Mouse (Mus musculus) midbrain, postnatal 0 days (tissue): ENCODE measurements at regions not wholly inside any gene's neighbourhood (a gene's known extent, or its start where the extent isn't known, plus 50 kb on each side); places are given as distances from the start of the nearest gene placed in this dataset.
A peak's percentile ranks its signal among the peaks of the same experiment; 100 is the strongest.

ENCODE experiments used
- ATAC-seq: fragments of 200-750 bp; cut with Nextera tagmentation; 2 replicates; pipeline ENCODE4 v1.8.0; 2017; ENCODE audit warnings: moderate number of reproducible peaks, mild to moderate bottlenecking, moderate TSS enrichment, moderate library complexity; ENCODE audit not compliant: low FRiP score
- DNase-seq: peaks from one replicate; pipeline ENCODE4 v3.0.0-alpha.2; 2015; ENCODE audit warnings: low spot score
- H3K27ac ChIP-seq: fragments of 300-500 bp; sonication (generic); 2 replicates; pipeline ENCODE4 v1.5.1; 2014; ENCODE audit warnings: low read depth, mild to moderate bottlenecking, low read length, mixed read lengths
- H3K27me3 ChIP-seq: fragments of 300-500 bp; sonication (generic); 2 replicates; pipeline ENCODE4 v1.6.1; 2014; ENCODE audit warnings: low read length, control low read depth, mixed read lengths; ENCODE audit not compliant: insufficient read depth
- H3K36me3 ChIP-seq: fragments of 300-500 bp; sonication (generic); 2 replicates; pipeline ENCODE4 v1.6.1; 2014; ENCODE audit warnings: low read length, control low read depth, mixed read lengths; ENCODE audit not compliant: insufficient read depth
- H3K4me1 ChIP-seq: fragments of 300-500 bp; sonication (generic); 2 replicates; pipeline ENCODE4 v1.6.1; 2014; ENCODE audit warnings: mild to moderate bottlenecking, control low read depth, antibody characterized with exemption, low read length, mixed read lengths; ENCODE audit not compliant: insufficient read depth
- H3K4me2 ChIP-seq: fragments of 300-500 bp; sonication (generic); 2 replicates; pipeline ENCODE4 v1.6.1; 2014; ENCODE audit warnings: low read depth, mild to moderate bottlenecking, low read length, mixed read lengths; ENCODE audit not compliant: poor library complexity, severe bottlenecking
- H3K4me3 ChIP-seq: fragments of 300-500 bp; sonication (generic); 2 replicates; pipeline ENCODE4 v1.5.1; 2014; ENCODE audit warnings: low read depth, mild to moderate bottlenecking, low read length, moderate library complexity
- H3K9ac ChIP-seq: fragments of 300-500 bp; sonication (generic); replicated peaks from 2 replicates; pipeline ENCODE4 v1.6.1; 2014; ENCODE audit warnings: mild to moderate bottlenecking, low read length, moderate library complexity, mixed read lengths; ENCODE audit not compliant: poor library complexity, severe bottlenecking
- H3K9me3 ChIP-seq: fragments of 300-500 bp; sonication (generic); 2 replicates; pipeline ENCODE4 v1.6.1; 2016; ENCODE audit warnings: low read length, control low read depth
- CTCF ChIP-seq: IDR thresholded peaks from 2 replicates; pipeline ENCODE4 v1.5.1; 2016; ENCODE audit warnings: antibody characterized with exemption, mild to moderate bottlenecking
- WGBS: fragments of 180-500 bp; shearing (Covaris S2); extraction: QIAGEN DNeasy Blood & Tissue Kit; methylation state at CpG from one replicate; pipeline ENCODE4 v1.1.7; 2014; 5-methylcytosine and 5-hydroxymethylcytosine counted together

GRCm38 (mm10) chr7:123059718-123060337, 63.9 kb upstream of the Tnrc6a start:
- TF ChIP-seq CTCF, result no peak
- Histone ChIP-seq H3K36me3 (no peaks in the 10 kb centered on the region), H3K4me2 (no peak overlapping the region), H3K4me1 (peaks cover 6% of the 10 kb centered on the region; the same call in 1 of the 2 replicates), H3K27ac (peak overlapping the region; percentile 12; the same call in 1 of the 2 replicates), H3K9ac (no peak overlapping the region), H3K9me3 (no peaks in the 10 kb centered on the region), H3K27me3 (no peaks in the 10 kb centered on the region), H3K4me3 (no peak overlapping the region)
- ATAC-seq (no peak), DNase-seq (no peak)
- 82% methylated on average over 9 of the region's 9 CpGs for WGBS

GRCm38 (mm10) chr7:123063264-123064011, 60.2 kb upstream of the Tnrc6a start:
- ATAC-seq, result no peak
- no peaks in the 10 kb centered on the region for H3K9me3 ChIP-seq
- no peaks in the 10 kb centered on the region for H3K27me3 ChIP-seq
- DNase-seq, result peak; percentile 85
- H3K4me1 ChIP-seq, result peaks cover 6% of the 10 kb centered on the region; the same call in 1 of the 2 replicates
- no peak overlapping the region for H3K4me2 ChIP-seq
- no peaks in the 10 kb centered on the region for H3K36me3 ChIP-seq
- H3K9ac ChIP-seq, result no peak overlapping the region
- H3K27ac ChIP-seq, result peak overlapping the region; percentile 39; the same call in 1 of the 2 replicates
- no peak for TF ChIP-seq CTCF
- no peak overlapping the region for H3K4me3 ChIP-seq
- 26% methylated on average over 13 of the region's 13 CpGs for WGBS

DNA sequence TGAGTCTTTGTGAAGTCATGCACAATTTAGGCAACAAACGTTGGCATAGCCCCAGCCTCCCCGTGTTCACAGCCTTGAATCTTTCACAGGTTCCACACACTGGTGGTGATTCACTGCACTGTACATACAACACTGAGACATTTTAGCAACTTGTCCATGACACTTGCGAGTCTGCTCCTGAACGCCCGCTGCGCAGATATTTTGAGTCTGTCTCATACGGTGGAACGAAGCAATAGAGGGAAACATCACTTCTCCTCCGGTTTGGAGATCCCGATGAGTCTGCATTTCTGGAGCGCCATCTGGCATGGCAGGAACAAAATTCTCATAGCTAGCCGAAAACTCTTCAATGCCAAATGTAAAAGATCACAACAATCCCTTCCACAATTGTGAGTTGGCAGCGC, 57.7 kb upstream of the Tnrc6a start:
- no peak overlapping the region for H3K27ac ChIP-seq
- H3K4me2 ChIP-seq, result no peak overlapping the region
- no peak for DNase-seq
- no peaks in the 10 kb centered on the region for H3K27me3 ChIP-seq
- WGBS, result 85% methylated on average over 13 of the region's 13 CpGs
- peaks cover 12% of the 10 kb centered on the region for H3K4me1 ChIP-seq
- no peak overlapping the region for H3K9ac ChIP-seq
- H3K4me3 ChIP-seq, result no peak overlapping the region
- no peak for ATAC-seq
- TF ChIP-seq CTCF, result no peak
- H3K36me3 ChIP-seq, result no peaks in the 10 kb centered on the region
- H3K9me3 ChIP-seq, result no peaks in the 10 kb centered on the region

DNA sequence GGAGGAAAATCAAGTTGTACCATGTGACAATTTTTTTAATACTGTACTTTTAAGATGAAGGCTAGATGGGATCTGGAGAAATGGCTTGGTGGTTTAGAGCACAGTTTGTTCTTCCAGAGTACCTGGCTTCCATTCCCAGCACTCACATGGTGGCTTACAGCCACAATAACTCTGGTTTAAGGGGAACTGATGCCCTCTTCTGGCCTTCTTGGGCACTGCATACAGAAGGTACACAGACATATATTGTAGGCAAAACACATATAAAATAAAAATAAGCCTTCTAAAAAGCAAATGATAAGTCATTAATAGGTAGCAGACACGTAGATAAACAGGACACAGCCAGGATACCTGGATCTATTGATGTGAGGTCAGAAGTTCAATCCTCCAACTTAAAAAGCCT, 56.3 kb upstream of the Tnrc6a start:
- DNase-seq (no peak), ATAC-seq (no peak)
- Histone ChIP-seq H3K9ac (no peak overlapping the region), H3K27ac (no peak overlapping the region), H3K27me3 (no peaks in the 10 kb centered on the region), H3K4me1 (peaks cover 12% of the 10 kb centered on the region), H3K4me3 (no peak overlapping the region), H3K36me3 (no peaks in the 10 kb centered on the region), H3K4me2 (no peak overlapping the region), H3K9me3 (no peaks in the 10 kb centered on the region)
- peak; percentile 46 for TF ChIP-seq CTCF
- WGBS, result 86% methylated on average over 1 of the region's 1 CpGs

- ATAC-seq (no peak), DNase-seq (no peak)
- no peaks in the 10 kb centered on the region for H3K9me3 ChIP-seq
- no peak for TF ChIP-seq CTCF
- H3K4me1 ChIP-seq, result peaks cover 6% of the 10 kb centered on the region
- H3K4me3 ChIP-seq, result no peak overlapping the region
- WGBS, result 61% methylated on average over 1 of the region's 1 CpGs
- no peak overlapping the region for H3K4me2 ChIP-seq
- no peaks in the 10 kb centered on the region for H3K27me3 ChIP-seq
- H3K27ac ChIP-seq, result no peak overlapping the region; the same call in 1 of the 2 replicates
- H3K9ac ChIP-seq, result no peak overlapping the region
- H3K36me3 ChIP-seq, result no peaks in the 10 kb centered on the region
Observed at GRCm38 (mm10) chr7:123068241-123068640, 55.4 kb upstream of the Tnrc6a start.

GRCm38 (mm10) chr7:123068715-123069273, 54.9 kb upstream of the Tnrc6a start:
- H3K4me3 ChIP-seq, result no peak overlapping the region
- 0 out of 2 replicates have a peak overlapping the region, but pooled peaks have one; percentile 19 for H3K9ac ChIP-seq
- WGBS, result 13% methylated on average over 9 of the region's 9 CpGs
- peak overlapping the region; percentile 65 for H3K27ac ChIP-seq
- ATAC-seq (0 out of 2 replicates have a peak, but pooled peaks have one; percentile 27), DNase-seq (peak; percentile 85)
- H3K27me3 ChIP-seq, result no peaks in the 10 kb centered on the region
- H3K4me2 ChIP-seq, result no peak overlapping the region
- no peaks in the 10 kb centered on the region for H3K9me3 ChIP-seq
- TF ChIP-seq CTCF, result no peak
- no peaks in the 10 kb centered on the region for H3K36me3 ChIP-seq
- peaks cover 6% of the 10 kb centered on the region; the same call in 1 of the 2 replicates for H3K4me1 ChIP-seq
